Mouse (Mus musculus) right cerebral cortex, postnatal 14 days (tissue): ENCODE data around the gene Gzma.

Experiments used
- DNase-seq: peaks from one replicate; pipeline ENCODE4 v3.0.0; 2022

Gzma gene

DNA sequence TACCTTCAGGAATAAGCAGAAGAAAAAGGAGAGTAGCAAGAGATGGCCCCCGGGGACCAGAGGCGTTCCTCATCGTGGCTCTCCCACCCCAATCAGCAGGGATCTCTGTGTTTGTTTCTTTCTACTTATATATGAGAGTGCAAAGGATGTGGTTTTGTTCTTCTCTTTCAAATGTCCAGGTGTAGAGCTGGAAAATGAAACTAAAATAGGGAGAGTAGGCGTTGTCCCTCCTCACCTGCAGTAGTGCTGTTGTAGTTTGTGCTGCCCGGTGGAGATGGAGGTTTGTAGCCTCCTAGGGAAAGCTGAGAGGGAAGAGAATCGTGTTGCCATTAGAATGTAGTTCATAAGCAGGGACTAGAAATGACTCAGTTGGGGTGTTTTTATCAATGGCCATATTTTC is at the start of gene Gzma:
Gene Gzma, minus strand, starts transcription at position 103 of the 400 bp plus-strand sequence.
- no peak for DNase-seq

GRCm38 (mm10) chr13:113139597-113139996 is 38.8 kb upstream of the Gzma start:
- DNase-seq: no peak

- DNase-seq: no peak
These were observed 29.2 kb upstream of the Gzma start for GRCm38 (mm10) chr13:113129974-113130373.

DNA sequence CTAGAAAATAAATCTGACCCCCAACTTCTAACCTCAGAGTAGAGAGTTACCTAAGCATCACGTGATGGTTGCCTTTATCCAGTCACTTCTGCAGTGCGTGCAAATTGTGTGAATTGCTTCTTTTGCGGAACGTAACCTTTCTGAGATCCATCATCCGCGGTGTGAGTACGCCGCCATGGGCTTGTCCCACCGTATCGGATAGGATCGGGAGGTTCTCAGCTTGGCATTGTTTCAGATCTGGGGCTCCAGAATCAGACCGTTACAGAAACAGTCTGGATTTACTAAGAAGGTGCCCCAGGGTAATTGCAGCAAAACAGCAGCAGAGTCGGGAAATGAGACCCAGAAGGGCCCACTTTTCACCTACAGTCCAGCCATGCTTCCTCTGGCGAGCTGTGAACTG is 20.5 kb upstream of the Gzma start:
- no peak for DNase-seq

DNA sequence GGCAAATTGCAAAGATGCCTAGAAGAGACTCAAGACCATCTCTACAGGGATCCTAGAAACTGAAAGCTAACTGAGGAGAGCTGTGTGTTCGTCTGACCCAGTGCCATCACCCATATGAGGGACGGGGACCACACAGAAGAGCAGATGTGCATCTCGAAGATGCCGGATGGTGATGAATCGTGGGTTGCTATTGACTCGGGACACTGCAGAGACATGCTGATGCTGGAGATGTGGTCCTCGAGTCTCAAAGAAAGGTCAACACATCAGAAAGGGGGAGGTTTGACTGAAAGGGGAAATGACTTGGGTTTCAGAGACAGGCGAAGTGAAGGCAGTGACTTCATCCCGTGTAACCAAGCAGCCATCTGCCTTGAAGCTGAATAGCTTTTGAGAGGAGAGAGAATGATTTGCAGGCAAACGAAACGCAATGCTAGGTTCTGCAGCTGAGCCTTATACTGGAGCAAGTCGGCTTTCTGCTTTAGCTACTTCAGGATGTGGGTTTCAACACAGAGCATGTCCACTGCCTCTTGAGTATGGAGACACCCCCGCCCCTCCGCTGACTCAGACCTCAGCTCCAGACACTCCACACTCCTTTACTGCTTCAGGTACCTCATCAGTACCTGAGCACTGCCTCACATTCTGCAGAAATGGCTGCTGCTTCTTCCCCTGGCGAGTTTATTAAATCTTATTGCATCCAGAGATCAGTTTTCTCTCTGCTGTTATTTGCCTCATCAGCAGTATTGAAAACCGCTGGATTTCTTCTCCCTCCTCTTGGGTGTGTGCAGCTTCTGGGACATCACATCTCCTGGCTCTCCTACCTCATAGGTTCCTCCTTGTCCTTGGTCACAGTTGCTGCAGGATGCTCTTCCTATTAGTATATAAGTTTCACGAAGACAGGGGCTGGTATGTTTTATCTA is 19.8 kb upstream of the Gzma start:
- no peak for DNase-seq

GRCm38 (mm10) chr13:113118977-113119376 is 18.2 kb upstream of the Gzma start:
- no peak for DNase-seq

DNA sequence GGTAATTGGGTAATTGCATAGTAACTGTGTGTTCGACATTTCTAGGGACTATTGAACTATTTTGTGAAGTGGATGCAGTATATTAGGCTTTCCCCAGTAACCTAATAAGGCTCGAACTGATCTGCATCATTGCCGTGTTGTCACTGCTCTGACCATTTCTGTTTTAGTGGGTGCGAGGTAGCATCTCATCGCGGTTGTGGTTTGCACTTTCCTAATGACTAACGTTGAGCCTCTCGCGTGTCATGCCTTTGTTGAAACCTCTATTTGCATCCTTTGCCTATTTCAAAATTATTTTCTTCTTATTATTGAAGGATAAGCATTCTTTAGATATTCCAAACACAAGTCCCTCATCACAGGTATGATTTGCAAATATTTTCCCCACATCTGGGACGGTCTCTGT is 4.0 kb upstream of the Gzma start:
- no peak for DNase-seq

DNA sequence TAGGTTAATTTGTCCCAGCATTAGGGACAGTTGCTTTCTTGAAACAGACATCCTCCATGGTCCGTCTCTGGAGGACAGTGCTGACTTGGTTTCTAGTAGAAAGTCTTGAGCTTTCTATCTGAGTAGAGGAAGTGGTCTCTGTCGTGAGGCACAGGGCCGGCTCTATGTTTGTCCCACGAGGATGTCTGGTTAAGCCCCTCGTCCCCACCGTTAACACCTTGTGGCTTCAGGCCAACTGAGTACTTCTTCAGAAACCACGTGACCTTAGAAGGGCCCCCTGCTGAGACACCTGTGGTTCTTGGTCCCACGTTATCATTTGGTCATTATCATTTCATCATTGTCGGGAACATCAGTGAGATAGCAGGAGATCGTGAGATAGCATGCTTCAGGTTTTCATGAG is 1.0 kb upstream of the Gzma start:
- DNase-seq: no peak

GRCm38 (mm10) chr13:113098406-113098805 is 2.4 kb downstream of the Gzma start:
- DNase-seq: no peak

GRCm38 (mm10) chr13:113097011-113097410 is 3.8 kb downstream of the Gzma start:
- no peak for DNase-seq

- no peak for DNase-seq
These were observed 6.2 kb downstream of the Gzma start for GRCm38 (mm10) chr13:113094618-113095017.

DNA sequence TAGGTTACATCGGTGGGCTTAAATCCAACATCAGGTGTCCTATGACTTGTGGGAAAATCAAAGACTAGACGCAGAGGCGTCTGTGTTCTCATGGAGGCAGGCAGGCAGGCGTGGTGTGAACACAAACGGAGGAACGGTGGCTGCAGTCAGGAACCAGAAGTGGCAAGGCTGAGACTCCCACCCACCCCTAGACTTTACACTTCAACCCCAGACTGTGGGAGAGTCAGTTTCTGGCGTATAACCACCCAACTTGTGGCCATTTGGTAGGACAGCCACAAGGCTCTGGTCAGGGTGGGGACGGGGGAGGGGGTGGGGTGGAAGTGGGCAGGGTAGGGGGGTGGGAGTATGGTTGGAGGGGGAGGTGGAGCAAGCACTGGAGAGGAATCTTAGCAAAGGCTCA is 10.3 kb downstream of the Gzma start:
- DNase-seq: no peak

DNA sequence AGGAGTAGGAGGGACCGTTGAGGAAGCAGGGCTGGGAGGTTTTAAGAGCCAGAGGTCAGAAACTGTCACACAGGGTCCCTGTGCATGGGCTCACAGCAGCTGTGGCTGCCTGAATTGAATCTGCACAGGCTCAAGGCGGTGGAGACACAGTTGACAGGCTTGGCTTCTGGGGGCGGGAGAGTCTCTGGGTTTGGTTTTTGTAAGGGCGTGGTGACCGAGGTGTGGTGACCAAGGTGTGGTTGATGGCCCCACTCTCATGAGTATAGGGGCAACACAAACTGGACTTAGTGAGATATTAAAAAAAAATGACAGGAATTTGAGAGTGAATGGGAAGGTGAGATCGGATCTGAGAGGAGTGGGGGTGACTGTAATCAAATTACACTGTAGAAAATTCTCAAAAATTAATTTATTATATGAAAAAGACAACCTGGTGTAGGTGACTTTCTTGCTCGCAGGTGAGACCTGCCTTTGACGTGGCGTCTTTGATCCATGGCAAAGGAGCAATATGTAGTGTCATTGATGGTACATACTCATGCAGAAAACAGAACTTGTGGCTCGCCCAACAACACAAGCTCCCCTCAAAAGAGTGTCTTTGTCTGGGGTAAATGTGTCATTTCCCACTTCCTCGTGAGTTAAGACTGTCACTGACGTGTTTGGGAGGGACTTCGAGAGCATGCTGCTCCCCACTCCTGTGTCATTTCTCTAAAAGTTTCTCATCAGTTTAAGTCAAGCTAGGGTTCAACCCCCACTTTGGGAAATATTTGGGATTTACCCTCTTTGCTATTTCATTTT is 13.4 kb downstream of the Gzma start:
- DNase-seq: no peak

DNA sequence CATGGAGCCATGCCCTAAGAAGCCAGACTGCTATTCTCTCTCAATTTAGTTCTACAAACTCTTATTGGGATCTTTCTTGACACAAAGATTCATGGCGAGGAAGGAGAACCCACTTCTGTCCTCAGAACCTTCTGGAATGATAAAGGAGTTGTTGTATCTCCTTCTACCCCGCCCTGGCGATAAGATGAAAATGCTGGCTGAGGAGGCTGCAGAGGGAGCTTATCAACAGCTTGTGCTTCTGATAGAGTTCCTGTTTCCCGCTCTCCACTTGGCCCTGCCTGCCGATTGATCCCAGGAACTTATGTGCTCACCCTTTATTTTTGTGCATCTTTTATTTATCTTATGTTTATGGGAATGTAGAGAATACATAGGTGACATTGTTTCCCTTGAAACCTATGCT is 16.0 kb downstream of the Gzma start:
- DNase-seq: no peak

DNA sequence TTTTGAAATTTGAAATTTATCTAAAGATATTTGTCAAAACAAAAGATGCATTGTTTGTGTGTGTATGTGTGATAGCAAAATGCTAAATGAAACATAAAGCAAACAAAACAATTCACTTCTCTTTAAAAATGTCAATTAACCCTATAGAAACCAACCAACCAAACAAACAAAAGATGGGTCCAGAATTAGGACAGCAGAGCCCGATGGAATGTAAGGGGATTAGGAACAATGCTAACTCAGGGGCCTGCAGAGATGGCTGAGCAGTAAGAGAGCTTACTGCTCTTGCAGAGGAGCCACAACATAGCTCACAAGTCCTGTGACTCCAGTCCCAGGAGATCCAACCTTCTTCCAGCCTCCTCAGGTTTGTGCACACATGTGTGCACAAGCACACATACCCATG is 18.7 kb downstream of the Gzma start:
- no peak for DNase-seq

DNA sequence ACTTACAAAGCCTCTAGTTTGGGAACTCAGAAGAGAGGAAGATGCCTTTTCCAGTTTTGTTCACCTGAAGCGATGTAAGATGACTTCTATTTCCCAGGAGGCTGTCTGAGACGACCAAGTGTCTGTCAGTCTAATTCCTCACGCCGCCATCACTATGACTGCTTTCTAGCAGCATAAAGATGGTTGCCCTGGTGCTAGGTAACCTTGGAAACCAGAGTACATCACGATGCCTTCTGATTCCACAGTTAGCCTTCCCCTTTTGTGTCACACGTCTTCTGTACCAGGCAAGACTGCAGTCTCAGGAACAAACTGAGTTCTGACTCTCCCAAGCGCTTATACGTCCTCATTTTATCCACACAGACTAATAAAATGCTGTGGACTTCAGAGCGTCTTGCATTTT is 21.8 kb downstream of the Gzma start:
- DNase-seq: no peak

DNA sequence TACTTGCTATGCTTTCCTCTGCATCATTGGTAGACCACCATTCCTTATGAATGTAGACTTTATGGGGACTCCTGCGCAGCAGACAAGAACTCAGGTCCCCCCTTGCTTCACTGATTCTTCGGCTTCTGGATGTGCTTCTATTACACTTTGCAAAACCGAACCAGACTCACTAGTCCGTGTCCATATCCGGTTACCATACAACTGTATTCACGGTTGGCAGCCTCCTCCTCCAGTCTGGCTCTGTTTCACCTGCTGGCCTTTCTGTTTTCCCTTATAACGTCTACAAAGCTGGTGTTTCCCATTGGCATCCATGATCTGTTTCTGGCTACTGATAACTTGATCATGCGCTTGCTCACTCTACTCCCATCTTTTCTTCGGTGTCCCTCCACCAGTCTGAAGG is 36.2 kb downstream of the Gzma start:
- no peak for DNase-seq

- no peak for DNase-seq
These were observed 39.0 kb downstream of the Gzma start for GRCm38 (mm10) chr13:113061746-113062145.

- DNase-seq: peak; percentile 37
These were observed 45.0 kb downstream of the Gzma start for GRCm38 (mm10) chr13:113055826-113056225.

DNA sequence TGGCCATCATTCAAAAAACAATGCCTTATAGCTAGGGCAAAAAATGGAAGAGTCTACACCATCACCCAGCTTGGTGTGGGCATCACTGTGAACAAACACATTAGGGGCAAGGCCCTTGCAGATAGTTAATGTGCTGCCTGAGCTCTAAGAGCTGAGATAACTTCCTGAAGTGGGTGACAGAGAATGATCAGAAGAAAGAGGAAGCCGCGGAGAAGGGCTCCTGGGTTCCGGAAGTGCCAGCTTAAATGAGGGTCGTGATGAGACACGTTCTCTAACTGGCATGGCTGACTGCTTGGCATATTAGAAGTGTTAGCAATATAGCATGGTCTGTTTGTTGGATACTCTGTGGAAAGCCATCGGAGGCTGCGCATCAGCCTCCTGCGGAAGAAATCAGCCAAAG is 46.6 kb downstream of the Gzma start:
- no peak for DNase-seq

- DNase-seq: no peak
These were observed 53.1 kb downstream of the Gzma start for GRCm38 (mm10) chr13:113047647-113048046.

- DNase-seq: no peak
These were observed 53.8 kb downstream of the Gzma start for GRCm38 (mm10) chr13:113047018-113047417.

- DNase-seq: peak; percentile 23
These were observed 54.4 kb downstream of the Gzma start, which contains the start of gene Gpx8 for GRCm38 (mm10) chr13:113046211-113046883. Gene Gpx8 (minus strand): TSS chr13:113046410.
